Mouse (Mus musculus): ENCODE measurements around the gene Lmod3. TPM values are rescaled to one million over a fixed set of nuclear protein-coding genes. Genes with fewer than 3 reads are reported as not detected.

Lmod3 gene
- total RNA-seq (2023): not detected

DNA sequence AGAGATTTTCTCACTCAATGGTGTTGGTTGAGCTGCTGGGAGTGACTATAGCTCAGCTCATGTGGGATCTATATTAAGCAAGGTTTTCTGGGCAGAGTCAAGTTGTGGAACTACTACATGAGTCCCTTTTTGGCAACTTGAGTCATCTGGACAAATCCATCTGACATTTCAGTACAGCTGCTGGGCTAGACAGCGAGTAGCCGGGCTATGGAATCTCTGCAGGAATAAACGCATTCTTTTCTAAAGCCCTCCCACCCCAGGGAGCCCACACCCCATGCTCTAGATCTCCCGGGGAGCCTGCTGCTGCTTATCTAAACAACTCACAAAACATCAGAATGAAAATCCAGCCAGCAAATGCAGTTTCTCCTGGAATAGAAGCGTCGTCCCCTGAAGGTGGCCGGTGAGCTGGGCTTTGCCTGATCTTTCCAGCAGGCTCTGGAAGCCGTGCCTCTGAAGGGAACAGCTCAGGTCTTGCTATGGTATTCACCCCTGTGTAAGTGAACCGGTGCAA is at the start of gene Lmod3:
Lmod3 (minus strand) TSS at position 49 of the 511 bp plus-strand sequence.

DNA sequence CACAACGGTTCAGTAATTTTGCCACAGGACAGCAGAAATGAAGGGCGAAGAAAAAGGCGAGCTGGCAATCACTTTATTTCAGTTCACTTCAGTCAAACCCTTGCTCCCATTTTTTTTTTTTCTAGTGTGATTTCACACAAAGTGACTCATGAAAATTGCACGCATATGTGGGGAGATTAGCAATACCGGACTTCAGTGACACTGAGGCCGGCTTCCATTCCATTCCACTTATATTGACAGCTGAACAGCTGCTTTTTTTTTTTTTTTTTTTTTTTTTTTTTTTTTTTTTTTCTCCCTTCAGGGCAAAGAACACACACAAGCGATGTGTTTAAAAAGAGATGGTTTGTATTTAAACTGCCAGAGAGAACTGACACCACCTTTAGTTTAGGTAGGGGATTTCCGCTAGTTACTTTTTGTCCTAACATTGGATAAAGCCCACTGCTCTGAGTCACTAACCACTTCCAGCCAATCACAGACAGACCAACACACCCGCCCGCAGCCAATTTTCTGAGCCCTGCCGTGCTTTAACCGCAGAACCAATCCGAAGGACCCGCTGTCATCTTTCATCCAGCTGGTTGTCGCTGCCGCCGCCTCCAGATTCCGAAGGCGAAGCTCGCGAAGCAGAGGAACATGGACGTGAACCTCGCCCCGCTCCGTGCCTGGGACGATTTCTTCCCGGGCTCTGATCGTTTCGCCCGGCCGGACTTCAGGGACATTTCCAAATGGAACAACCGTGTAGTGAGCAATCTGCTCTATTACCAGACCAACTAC is 42.2 kb downstream of the Lmod3 start, which contains the start of gene Arl6ip5:
Arl6ip5 (plus strand) TSS at position 499 of the 771 bp plus-strand sequence.

DNA sequence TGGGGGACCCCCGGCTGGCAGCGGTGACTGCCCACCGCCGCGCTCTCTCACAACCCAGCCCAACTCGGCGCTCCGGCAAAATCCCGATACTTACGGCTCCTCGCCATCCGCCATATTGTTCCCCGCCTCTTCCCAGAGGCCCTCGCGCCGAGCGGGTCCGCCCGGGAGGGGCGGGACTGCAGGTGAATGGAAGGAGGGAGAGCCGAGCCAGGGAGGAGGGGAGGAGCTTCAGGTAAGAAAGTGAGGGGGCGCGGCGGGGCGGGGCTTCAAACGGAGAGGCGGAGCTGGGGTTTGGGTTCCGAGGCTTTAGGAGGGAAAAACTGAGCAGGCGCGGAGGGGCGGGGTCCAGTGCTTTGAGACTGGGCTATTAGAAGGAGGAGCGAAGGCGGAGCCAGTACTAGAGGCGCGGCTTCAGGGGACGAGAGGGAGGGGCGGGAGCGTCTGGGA is 47.1 kb downstream of the Lmod3 start, which contains the start of gene Uba3:
Uba3 (minus strand) TSS at position 209 of the 447 bp plus-strand sequence.

Other genes starting within 250 kb of the Lmod3 start
- not detected for gene Fam19a4, start 192.3 kb downstream of the Lmod3 start, total RNA-seq (2023)
- gene Eogt, start 103.6 kb downstream of the Lmod3 start, total RNA-seq (2023): 1 to 10 TPM; 3.8 to 5.0 TPM
- gene Tmf1, start 73.6 kb downstream of the Lmod3 start, total RNA-seq (2023): 10 to 100 TPM; 31.1 to 34.9 TPM
- 10 to 100 TPM; 23.1 to 32.4 TPM for gene Uba3, start 47.1 kb downstream of the Lmod3 start, total RNA-seq (2023)
- 10 to 100 TPM; 59.4 to 68.6 TPM for gene Arl6ip5, start 42.1 kb downstream of the Lmod3 start, total RNA-seq (2023)

Measured in neutrophil, adult 59 days (primary cell).